Mouse (Mus musculus) gastrocnemius, adult 18-20 months (tissue): ENCODE measurements around the gene Acad11. TPM values are rescaled to one million over a fixed set of nuclear protein-coding genes. Genes with fewer than 3 reads are reported as not detected.

Experiments
- DNase-seq: peaks from one replicate; pipeline ENCODE4 v3.0.0; 2021; ENCODE audit warnings: low spot score
- long read RNA-seq, 2 experiments: library from polyadenylated mRNA; stranded (forward); transcript quantifications; one replicate each; pipeline ENCODE4 v2.0.0; 2021
- total RNA-seq, 2 experiments: library from RNA; stranded (reverse); gene quantifications; 2 replicates each; pipeline ENCODE4 v1.2.3; 2021

The Acad11 gene
- total RNA-seq, result 10 to 100 TPM; 48.3 to 51.8 TPM
- long read RNA-seq, experiment 1, transcript Acad11-201 (20 exons, 3,444 nt), result major isoform, 47 of 59 reads
- long read RNA-seq, experiment 1, partial matches to known transcripts, result 6 of 59 reads
- long read RNA-seq, experiment 1, other reads (novel, unspliced or antisense), result 5 of 59 reads
- long read RNA-seq, experiment 2, transcript Acad11-201 (20 exons, 3,444 nt), result major isoform, 50 of 52 reads
- long read RNA-seq, experiment 2, partial matches to known transcripts, result 2 of 52 reads
- long read RNA-seq, experiment 2, other reads (novel, unspliced or antisense), result 0 of 52 reads

- DNase-seq, result peak; percentile 82
Observed at GRCm38 (mm10) chr9:104063244-104063961, at the start of gene Acad11. Gene Acad11, plus strand, starts transcription at chr9:104063377.

- DNase-seq, result no peak
Observed at GRCm38 (mm10) chr9:104014526-104014925, 48.7 kb upstream of the Acad11 start.

GRCm38 (mm10) chr9:104021026-104021425, 42.2 kb upstream of the Acad11 start:
- DNase-seq, result no peak

GRCm38 (mm10) chr9:104027186-104027585, 36.0 kb upstream of the Acad11 start:
- no peak for DNase-seq

- DNase-seq, result no peak
Observed at GRCm38 (mm10) chr9:104029861-104030260, 33.3 kb upstream of the Acad11 start.

GRCm38 (mm10) chr9:104034231-104034630, 28.9 kb upstream of the Acad11 start:
- DNase-seq, result no peak

GRCm38 (mm10) chr9:104034718-104035117, 28.5 kb upstream of the Acad11 start:
- no peak for DNase-seq

GRCm38 (mm10) chr9:104035261-104036015, 27.7 kb upstream of the Acad11 start:
- peak; percentile 62 for DNase-seq

GRCm38 (mm10) chr9:104038266-104038665, 24.9 kb upstream of the Acad11 start:
- DNase-seq, result no peak

GRCm38 (mm10) chr9:104039031-104039695, 24.0 kb upstream of the Acad11 start:
- DNase-seq, result no peak

GRCm38 (mm10) chr9:104039742-104040141, 23.4 kb upstream of the Acad11 start:
- no peak for DNase-seq

- no peak for DNase-seq
Observed at GRCm38 (mm10) chr9:104040362-104040761, 22.8 kb upstream of the Acad11 start, which contains the start of gene Gm28305. Gene Gm28305, plus strand, starts transcription at chr9:104040662.

GRCm38 (mm10) chr9:104043676-104044075, 19.5 kb upstream of the Acad11 start:
- no peak for DNase-seq

- DNase-seq, result no peak
Observed at GRCm38 (mm10) chr9:104051028-104051427, 12.1 kb upstream of the Acad11 start.

- DNase-seq, result no peak
Observed at GRCm38 (mm10) chr9:104062430-104063243, 540 bp upstream of the Acad11 start, which contains the start of gene Uba5. Gene Uba5, minus strand, starts transcription at chr9:104063134.

- DNase-seq, result no peak
Observed at GRCm38 (mm10) chr9:104064571-104064970, 1.4 kb downstream of the Acad11 start.

- no peak for DNase-seq
Observed at GRCm38 (mm10) chr9:104070241-104070640, 7.1 kb downstream of the Acad11 start.

GRCm38 (mm10) chr9:104070863-104071604, 7.9 kb downstream of the Acad11 start:
- no peak for DNase-seq

GRCm38 (mm10) chr9:104075808-104076207, 12.6 kb downstream of the Acad11 start:
- DNase-seq, result peak; percentile 5

GRCm38 (mm10) chr9:104078780-104079179, 15.6 kb downstream of the Acad11 start:
- DNase-seq, result no peak
